Comparison of ENCODE assay signal across 8 mouse cellular contexts in the genomic region with DNA sequence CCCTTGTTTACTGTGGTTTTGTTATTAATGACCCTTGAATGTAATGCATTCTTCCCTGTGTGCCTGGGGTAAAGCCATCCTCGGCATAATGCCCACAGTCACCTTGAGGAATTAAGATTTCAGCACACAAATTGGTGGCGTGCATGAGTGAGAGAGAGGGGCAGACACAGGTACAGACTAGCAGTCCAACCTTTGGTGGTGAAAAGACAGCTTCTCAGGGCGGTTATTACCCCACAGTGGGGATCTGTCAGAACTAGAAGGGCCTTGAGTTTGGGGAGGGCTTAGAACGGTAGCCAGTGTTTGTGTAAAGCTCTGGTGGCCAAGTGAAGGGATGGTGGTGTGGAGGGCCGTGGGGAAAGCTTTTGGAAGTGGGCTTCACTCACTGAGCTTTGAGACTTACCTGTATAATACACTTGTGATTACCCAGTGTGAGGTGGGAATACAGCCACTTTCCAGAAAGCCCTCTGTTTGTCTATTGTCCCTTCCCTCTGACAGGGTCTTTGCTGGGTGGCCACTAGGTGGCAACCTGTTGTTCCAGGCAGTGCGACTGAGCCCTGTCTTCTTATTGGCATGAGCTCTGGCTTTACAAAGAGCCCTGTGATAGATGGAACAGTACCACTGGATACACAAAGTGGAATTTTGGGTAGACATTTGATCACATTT. TPM values are rescaled to one million over a fixed set of nuclear protein-coding genes. Genes with fewer than 3 reads are reported as not detected.
DNase-seq lines count a peak whose midpoint lies in the region; ATAC-seq and TF ChIP-seq lines count a peak whose summit lies in the region.

No protein-coding gene starts in this region.

- no peak for TF ChIP-seq POLR2A in CH12.LX (IDR thresholded peaks at IDR 0.05; ENCODE audit: low read depth, low read length)

- no peak overlapping the region for H3K4me3 ChIP-seq in CH12.LX (replicated peaks in 1 of 3; ENCODE audit: low read depth in 2 of 3, low read length in 2 of 3, poor library complexity in 1 of 3)
- H3K4me3 ChIP-seq in heart, postnatal 0 days (ENCODE audit: low read depth, low read length), result no peak overlapping the region
- H3K4me3 ChIP-seq in lung, embryonic 14.5 days (ENCODE audit: low read depth, low read length), result no peak overlapping the region

- TF ChIP-seq RAD21 in CH12.LX (IDR thresholded peaks at IDR 0.05; ENCODE audit: low read depth, low read length), result peak; percentile 63

- peak; percentile 51 for DNase-seq in CH12.LX (ENCODE audit: extremely low read depth)
- peak; percentile 67 for DNase-seq in ZHBTc4 (ENCODE audit: low read depth, low spot score)
- peak; percentile 30 to 34 for DNase-seq in cerebellum, postnatal 36 days
- peak; percentile 58 for DNase-seq in heart, postnatal 0 days (ENCODE audit: low spot score)
- DNase-seq in kidney, postnatal 10 days, result peak; percentile 76
- peak; percentile 76 for DNase-seq in lung, embryonic 14.5 days
- peak; percentile 74 for DNase-seq in retina, postnatal 1 day
- DNase-seq in spleen, postnatal 14 days (ENCODE audit: low spot score in 2 of 2), result no peak

- in situ Hi-C loops in CH12.LX (cut with MboI; ENCODE audit: low pct_ligation_motif_present, low pct_unique_long_range_greater_than_20kb, low sequenced_read_pairs), result loop anchor here (10.0 kb wide), 1 partner anchor 105 kb away; no protein-coding TSS in a partner anchor

- no peak overlapping the region for H3K9ac ChIP-seq in CH12.LX (ENCODE audit: insufficient read depth, low read depth)
- no peak overlapping the region for H3K9ac ChIP-seq in heart, postnatal 0 days (replicated peaks; ENCODE audit: low read depth, low read length)
- no peak overlapping the region for H3K9ac ChIP-seq in lung, embryonic 14.5 days

- H3K9me3 ChIP-seq in CH12.LX (replicated peaks; ENCODE audit: low read length), result no peaks in the 10 kb centered on the region
- no peaks in the 10 kb centered on the region for H3K9me3 ChIP-seq in heart, postnatal 0 days (replicated peaks; ENCODE audit: control insufficient read depth, low read length)
- H3K9me3 ChIP-seq in lung, embryonic 14.5 days (ENCODE audit: low read depth, low read length), result no peaks in the 10 kb centered on the region

- dilution Hi-C loops in CH12.LX (cut with MboI; ENCODE audit: extremely low pct_ligation_motif_present, extremely low pct_unique_long_range_greater_than_20kb, low sequenced_read_pairs), result no loop called here

- ATAC-seq in heart, postnatal 0 days (ENCODE audit: insufficient read depth, low read depth), result peak; percentile 62
- peak; percentile 73 for ATAC-seq in lung, embryonic 14.5 days (ENCODE audit: insufficient read depth)

- H3K36me3 ChIP-seq in CH12.LX (replicated peaks in 1 of 2; ENCODE audit: control insufficient read depth in 1 of 2, insufficient read depth in 1 of 2, low read length in 1 of 2), result peaks cover 0 to 9% of the 10 kb centered on the region in 2 experiments
- peaks cover 15% of the 10 kb centered on the region; the same call in 1 of the 2 replicates for H3K36me3 ChIP-seq in heart, postnatal 0 days (replicated peaks; ENCODE audit: control insufficient read depth, insufficient read depth, low read length)
- peaks cover 21% of the 10 kb centered on the region; the same call in 1 of the 2 replicates for H3K36me3 ChIP-seq in lung, embryonic 14.5 days (ENCODE audit: insufficient read depth)

- H3K4me2 ChIP-seq in CH12.LX (ENCODE audit: insufficient read depth, low read depth, poor library complexity, severe bottlenecking), result no peak overlapping the region
- H3K4me2 ChIP-seq in heart, postnatal 0 days (ENCODE audit: low read depth, low read length), result no peak overlapping the region
- no peak overlapping the region for H3K4me2 ChIP-seq in lung, embryonic 14.5 days

- peak; percentile 71 to 84 for TF ChIP-seq CTCF in CH12.LX (conservative IDR thresholded peaks at IDR 0.05 in 1 of 2, IDR thresholded peaks at IDR 0.05 in 1 of 2; ENCODE audit: low read depth in 2 of 2, low read length in 2 of 2)
- TF ChIP-seq CTCF in heart, postnatal 0 days (IDR thresholded peaks at IDR 0.05; ENCODE audit: low read depth), result peak; percentile 83
- peak; percentile 84 for TF ChIP-seq CTCF in lung, embryonic 14.5 days (IDR thresholded peaks at IDR 0.05; ENCODE audit: low read depth)

- peaks cover 0 to 8% of the 10 kb centered on the region in 2 experiments; a peak in 2 of 4 replicates for H3K4me1 ChIP-seq in CH12.LX (ENCODE audit: control insufficient read depth in 1 of 2, insufficient read depth in 2 of 2)
- H3K4me1 ChIP-seq in heart, postnatal 0 days (ENCODE audit: control insufficient read depth, insufficient read depth), result no peaks in the 10 kb centered on the region
- no peaks in the 10 kb centered on the region for H3K4me1 ChIP-seq in lung, embryonic 14.5 days (ENCODE audit: insufficient read depth)

- H3K27me3 ChIP-seq in CH12.LX (replicated peaks), result no peaks in the 10 kb centered on the region
- H3K27me3 ChIP-seq in heart, postnatal 0 days (ENCODE audit: control insufficient read depth, insufficient read depth, low read length), result no peaks in the 10 kb centered on the region
- no peaks in the 10 kb centered on the region for H3K27me3 ChIP-seq in lung, embryonic 14.5 days (ENCODE audit: insufficient read depth, low read length)

- no peak for TF ChIP-seq EP300 in CH12.LX (IDR thresholded peaks at IDR 0.05; ENCODE audit: low read length)
- TF ChIP-seq EP300 in heart, postnatal 0 days (IDR thresholded peaks at IDR 0.05; ENCODE audit: low read depth), result no peak

- H3K27ac ChIP-seq in CH12.LX (ENCODE audit: insufficient read depth, low read depth), result no peak overlapping the region
- no peak overlapping the region for H3K27ac ChIP-seq in heart, postnatal 0 days (ENCODE audit: low read depth)
- H3K27ac ChIP-seq in lung, embryonic 14.5 days (ENCODE audit: low read depth), result no peak overlapping the region

- 64% methylated on average over 6 of the region's 6 CpGs for WGBS in heart, postnatal 0 days
- WGBS in lung, embryonic 14.5 days, result 60% methylated on average over 6 of the region's 6 CpGs

- H3K79me2 ChIP-seq in CH12.LX (replicated peaks; ENCODE audit: control insufficient read depth, extremely low read depth, insufficient read depth, poor library complexity, severe bottlenecking), result no peaks in the 10 kb centered on the region

TF ChIP-seq in CH12.LX, 34 proteins besides CTCF, POLR2A, EP300 and RAD21:
- peak; percentile 81 for TF ChIP-seq SMC3 (IDR thresholded peaks at IDR 0.05; ENCODE audit: low read depth, low read length)
- TF ChIP-seq CHD2 (IDR thresholded peaks at IDR 0.05; ENCODE audit: low read length), result no peak

RNA-seq across cellular contexts. Expression of a gene that starts 59.2 kb away (rescaled TPM):
- total RNA-seq in CH12.LX (2012; rRNA removed) (1.4 and 1.5 TPM in 2 replicates), CH12.LX (2014; rRNA removed) (1.7 and 2.2 TPM in 2 replicates)
- polyA plus RNA-seq in CH12.LX (2012; ENCODE audit: insufficient read length, low read depth), result 3.3 and 3.9 TPM in 2 replicates
- 5.2 and 5.6 TPM in 2 replicates for total RNA-seq in heart, postnatal 0 days (2014; rRNA removed; ENCODE audit: low replicate concordance)
- 9.9 and 10.4 TPM in 2 replicates for polyA plus RNA-seq in heart, postnatal 0 days (2015; fragmentation: Nextera tagmentation; extraction: Ambion mirVana)
- polyA plus RNA-seq in lung, embryonic 14.5 days (2014; fragmentation: Nextera tagmentation; extraction: Ambion mirVana), result 32.4 and 34.5 TPM in 2 replicates

Comparison
In these comparisons a context has a peak if more than half of its experiments do, and no peak if none do; other contexts are left out.
1. DNase-seq: peak in CH12.LX (single experiment), ZHBTc4 (single experiment), cerebellum, postnatal 36 days (2 of 2), heart, postnatal 0 days (single experiment), kidney, postnatal 10 days (single experiment), lung, embryonic 14.5 days (single experiment) and retina, postnatal 1 day (single experiment); none in spleen, postnatal 14 days (0 of 2).
2. Peak in every context shown above with its lines, with median percentiles within 50 percentile points of each other: CTCF ChIP-seq.